Mouse (Mus musculus) hindbrain, embryonic 16.5 days (tissue): Measurements from ENCODE around the gene Sept9. TPM values are rescaled to one million over a fixed set of nuclear protein-coding genes. Genes with fewer than 3 reads are reported as not detected.

Source experiments
- ATAC-seq: fragments of 200-750 bp; cut with Nextera tagmentation; 2 replicates; pipeline ENCODE4 v1.8.0; 2017; ENCODE audit warnings: moderate TSS enrichment, moderate library complexity
- H3K27ac ChIP-seq: fragments of 300-500 bp; sonication (generic); 2 replicates; pipeline ENCODE4 v1.5.1; 2014; ENCODE audit warnings: low read depth, mild to moderate bottlenecking, control low read depth, low read length, moderate library complexity
- H3K27me3 ChIP-seq: fragments of 300-500 bp; sonication (generic); replicated peaks from 2 replicates; pipeline ENCODE4 v1.6.1; 2014; ENCODE audit warnings: low read length; ENCODE audit not compliant: control insufficient read depth, insufficient read depth
- H3K36me3 ChIP-seq: fragments of 300-500 bp; sonication (generic); 2 replicates; pipeline ENCODE4 v1.6.1; 2014; ENCODE audit warnings: mild to moderate bottlenecking, low read length, moderate library complexity, mixed read lengths; ENCODE audit not compliant: control insufficient read depth, insufficient read depth
- H3K4me1 ChIP-seq: fragments of 300-500 bp; sonication (generic); 2 replicates; pipeline ENCODE4 v1.6.1; 2014; ENCODE audit warnings: low read depth, low read length; ENCODE audit not compliant: control insufficient read depth, insufficient read depth
- H3K4me2 ChIP-seq: fragments of 300-500 bp; sonication (generic); 2 replicates; pipeline ENCODE4 v1.6.1; 2014; ENCODE audit warnings: mild to moderate bottlenecking, low read length, control low read depth, moderate library complexity
- H3K4me3 ChIP-seq: fragments of 300-500 bp; sonication (generic); 2 replicates; pipeline ENCODE4 v1.5.1; 2014; ENCODE audit warnings: mild to moderate bottlenecking, low read length, control low read depth, moderate library complexity
- H3K9ac ChIP-seq: fragments of 300-500 bp; sonication (generic); 2 replicates; pipeline ENCODE4 v1.6.1; 2014; ENCODE audit warnings: low read depth, mild to moderate bottlenecking, control low read depth, low read length, moderate library complexity
- H3K9me3 ChIP-seq: fragments of 300-500 bp; sonication (generic); 2 replicates; pipeline ENCODE4 v1.6.1; 2014; ENCODE audit warnings: mild to moderate bottlenecking, low read length, moderate library complexity; ENCODE audit not compliant: control insufficient read depth
- WGBS: fragments of 180-500 bp; shearing (Covaris S2); extraction: QIAGEN DNeasy Blood & Tissue Kit; methylation state at CpG from one replicate; pipeline ENCODE4 v1.1.7; 2014; 5-methylcytosine and 5-hydroxymethylcytosine counted together
- polyA plus RNA-seq: library from polyadenylated mRNA; unstranded; fragments of >200 nt; fragmentation: Nextera tagmentation; extraction: Ambion mirVana; gene quantifications from 2 replicates; pipeline ENCODE4 v1.2.1, GENCODE M21; 2015

Gene Sept9
- polyA plus RNA-seq, 1 experiment from 2014 or later = 109 TPM

DNA sequence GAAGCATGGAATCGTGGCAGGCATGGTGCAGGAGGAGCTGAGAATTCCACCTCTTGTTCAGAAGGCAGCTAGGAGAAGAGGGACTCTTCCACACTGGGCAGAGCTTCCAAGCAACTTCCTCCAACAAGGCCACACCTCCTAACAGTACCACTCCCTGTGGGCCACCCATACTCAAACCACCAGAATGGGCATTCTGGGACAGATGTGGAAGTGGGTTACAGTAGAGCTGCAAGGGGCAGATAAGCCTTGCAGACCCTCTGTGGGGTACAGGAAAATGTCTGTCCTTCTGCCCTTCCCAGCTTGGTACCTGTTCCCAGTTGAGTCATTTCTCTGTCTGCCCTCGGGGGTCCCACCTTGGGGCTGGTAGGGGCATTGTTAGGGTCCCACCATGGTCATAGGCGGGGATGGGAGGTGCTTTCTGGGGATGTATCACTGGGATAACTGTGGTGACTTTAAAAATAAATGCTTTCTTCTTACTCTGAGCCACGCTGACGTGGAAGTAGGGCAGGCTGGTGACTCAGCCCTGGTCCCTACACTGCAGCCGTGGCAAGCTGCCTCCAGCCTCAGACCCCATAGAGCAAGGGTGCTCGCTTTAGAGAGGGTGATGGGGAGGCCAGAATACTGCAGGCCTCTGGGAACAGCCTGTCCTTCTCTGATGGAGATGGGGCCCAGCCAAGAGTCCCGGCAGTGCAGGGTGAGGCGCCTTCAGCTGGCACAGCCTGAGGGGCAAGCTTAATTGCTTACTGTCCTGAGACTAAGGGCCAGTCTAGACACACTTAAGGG lies 59.9 kb downstream of the Sept9 start:
- no peak overlapping the region for H3K4me3 ChIP-seq
- H3K9me3 ChIP-seq = no peaks in the 10 kb centered on the region
- no peak overlapping the region for H3K9ac ChIP-seq
- H3K27ac ChIP-seq = no peak overlapping the region
- no peak for ATAC-seq
- H3K4me2 ChIP-seq = no peak overlapping the region
- peaks cover 4% of the 10 kb centered on the region for H3K4me1 ChIP-seq
- WGBS = 78% methylated on average over 9 of the region's 9 CpGs
- H3K36me3 ChIP-seq = no peaks in the 10 kb centered on the region
- no peaks in the 10 kb centered on the region for H3K27me3 ChIP-seq

DNA sequence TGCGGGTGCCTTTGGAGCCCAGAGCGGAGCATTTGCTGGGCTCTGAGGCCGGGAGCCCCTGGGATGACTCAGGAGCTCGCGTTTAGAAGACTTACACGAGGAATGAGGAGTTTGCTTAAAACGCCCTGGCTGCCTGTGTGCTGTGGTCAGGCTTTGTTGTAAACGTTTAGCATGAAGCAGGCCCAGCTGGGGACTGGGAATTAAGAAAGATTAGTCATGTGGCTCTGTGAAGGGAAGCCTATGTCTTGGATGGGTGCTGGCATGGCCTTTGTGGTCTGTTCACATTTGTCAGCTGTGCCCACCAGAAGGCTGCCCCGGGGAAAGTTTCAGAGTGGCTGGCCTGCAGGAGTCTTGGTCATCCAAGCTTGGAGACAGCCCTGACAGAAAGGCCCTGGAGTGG lies 61.2 kb downstream of the Sept9 start:
- Histone ChIP-seq H3K4me1 (peaks cover 4% of the 10 kb centered on the region), H3K4me3 (no peak overlapping the region), H3K36me3 (no peaks in the 10 kb centered on the region), H3K9me3 (no peaks in the 10 kb centered on the region), H3K27ac (no peak overlapping the region), H3K27me3 (no peaks in the 10 kb centered on the region), H3K9ac (no peak overlapping the region), H3K4me2 (no peak overlapping the region)
- 41% methylated on average over 9 of the region's 9 CpGs for WGBS
- ATAC-seq = no peak

DNA sequence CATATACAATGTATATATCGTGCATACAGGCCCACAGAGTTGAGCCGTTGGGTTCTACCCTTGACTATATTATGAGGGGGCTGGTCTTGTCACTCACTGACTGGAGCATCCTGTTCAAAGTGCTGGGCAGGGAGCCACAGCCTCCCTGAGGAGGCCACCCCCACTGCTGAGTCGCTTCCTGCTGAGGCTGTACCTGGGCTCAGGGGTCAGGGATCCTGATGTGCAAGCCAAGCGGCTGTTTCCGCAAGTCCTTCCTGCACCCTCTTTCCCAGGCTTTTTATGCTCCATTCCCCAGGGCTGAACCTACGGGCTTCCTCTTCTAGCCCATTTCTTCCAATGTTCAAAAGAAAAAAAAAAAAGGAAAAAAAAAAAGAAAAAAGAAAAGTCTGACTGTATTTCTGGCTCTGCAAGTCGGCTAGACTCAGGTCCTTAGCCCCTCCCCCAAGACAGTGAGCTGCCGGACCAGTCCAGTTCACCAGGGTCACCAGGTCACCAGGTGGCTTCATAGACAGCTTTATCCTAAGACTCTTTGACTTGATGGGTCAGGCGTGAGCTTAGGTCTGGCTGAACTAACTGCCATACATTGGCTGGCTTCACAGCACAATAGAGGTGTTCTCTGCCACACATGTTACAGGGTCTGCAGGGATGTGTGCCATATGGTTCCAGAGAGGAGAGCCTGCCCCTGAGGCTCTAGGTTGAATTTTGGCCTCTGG lies 63.8 kb downstream of the Sept9 start:
- Histone ChIP-seq H3K4me1 (peaks cover 24% of the 10 kb centered on the region), H3K27me3 (no peaks in the 10 kb centered on the region), H3K4me2 (no peak overlapping the region), H3K9ac (no peak overlapping the region), H3K4me3 (no peak overlapping the region), H3K36me3 (no peaks in the 10 kb centered on the region), H3K9me3 (no peaks in the 10 kb centered on the region), H3K27ac (no peak overlapping the region)
- ATAC-seq = no peak
- 64% methylated on average over 9 of the region's 9 CpGs for WGBS

DNA sequence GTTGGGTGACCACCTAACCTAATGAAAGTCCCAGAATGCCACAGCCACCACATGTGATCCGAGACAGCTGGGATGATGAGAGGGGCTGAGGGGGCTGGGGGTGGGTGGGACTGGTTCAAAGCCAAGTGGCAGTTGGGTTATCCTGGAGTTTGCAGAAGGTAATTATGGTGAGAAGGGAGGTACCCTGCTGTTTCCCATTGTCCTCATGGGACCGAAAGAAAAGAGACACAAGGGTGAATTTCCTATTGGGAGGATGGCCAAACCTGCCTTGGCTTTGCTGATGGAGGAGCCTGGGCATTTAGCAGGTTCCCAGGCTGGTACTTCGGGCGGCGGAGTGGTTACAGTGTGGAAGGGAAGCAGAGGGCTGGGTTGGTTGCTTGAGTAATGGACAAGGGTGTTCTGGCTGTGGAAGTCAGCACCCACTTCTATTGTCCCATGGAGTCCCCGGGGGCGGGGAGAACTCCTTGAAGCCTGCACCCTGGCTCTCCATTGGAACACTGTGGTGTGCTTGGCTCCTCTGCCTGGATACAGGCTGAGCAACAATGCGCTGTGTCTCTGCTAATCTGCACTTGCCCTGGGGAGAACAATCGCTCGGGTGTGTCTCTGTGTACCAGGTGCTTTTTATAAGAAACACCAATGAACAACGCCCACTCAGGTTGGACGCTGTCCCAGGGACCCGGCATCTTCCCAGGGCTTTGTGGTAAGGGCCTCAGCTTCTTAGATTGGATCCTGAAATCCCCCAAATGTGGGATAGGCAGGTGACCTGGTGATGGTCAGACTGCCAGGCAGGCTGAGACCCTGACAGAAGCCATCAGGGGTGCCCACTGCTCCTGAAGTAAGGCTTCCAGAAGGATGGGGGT lies 64.9 kb downstream of the Sept9 start:
- Histone ChIP-seq H3K9ac (no peak overlapping the region), H3K4me1 (peaks cover 33% of the 10 kb centered on the region), H3K27me3 (no peaks in the 10 kb centered on the region), H3K4me2 (no peak overlapping the region), H3K9me3 (no peaks in the 10 kb centered on the region), H3K36me3 (no peaks in the 10 kb centered on the region), H3K4me3 (no peak overlapping the region), H3K27ac (no peak overlapping the region)
- WGBS = 57% methylated on average over 13 of the region's 13 CpGs
- ATAC-seq = no peak

DNA sequence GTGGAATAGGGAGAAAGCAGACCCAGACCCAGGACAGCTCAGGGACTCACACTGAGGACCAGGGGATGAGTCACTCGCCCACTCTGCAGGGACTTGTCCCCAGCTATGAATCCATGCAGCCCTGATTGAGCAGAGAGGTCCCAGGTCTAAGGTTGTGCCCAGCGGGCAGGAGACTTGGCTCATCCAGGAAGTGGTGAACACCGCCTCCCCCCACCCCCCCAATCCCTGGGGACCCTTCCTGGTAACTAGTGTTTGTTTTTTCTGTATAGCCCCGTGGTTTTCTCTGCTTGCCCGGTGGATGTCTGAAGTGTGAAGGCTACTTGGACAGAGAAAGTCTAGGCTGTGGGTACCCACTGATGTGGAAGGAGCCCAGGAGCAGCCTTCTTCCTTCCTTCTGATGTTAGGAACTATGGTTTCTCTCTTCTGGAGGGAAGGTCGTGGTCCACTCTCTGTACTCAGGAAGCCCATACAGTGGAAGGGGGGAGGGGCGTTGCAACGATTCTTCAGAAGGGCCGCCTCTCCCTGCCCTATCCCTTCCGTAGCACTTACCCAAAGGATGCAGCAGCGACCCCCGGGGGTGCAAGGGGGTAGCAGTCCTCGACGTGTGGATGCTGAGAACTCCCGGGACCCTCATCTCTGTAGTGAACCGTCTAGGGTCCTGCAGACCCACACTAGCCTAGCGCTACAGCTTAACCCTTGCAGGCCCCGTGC lies 66.0 kb downstream of the Sept9 start:
- Histone ChIP-seq H3K9me3 (no peaks in the 10 kb centered on the region), H3K36me3 (no peaks in the 10 kb centered on the region), H3K27ac (peak overlapping the region; percentile 21; the same call in 1 of the 2 replicates), H3K9ac (peak overlapping the region; percentile 4; the same call in 1 of the 2 replicates), H3K4me2 (peak overlapping the region; percentile 77), H3K4me1 (peaks cover 36% of the 10 kb centered on the region), H3K4me3 (peak overlapping the region; percentile 53), H3K27me3 (no peaks in the 10 kb centered on the region)
- 0 out of 2 replicates have a peak, but pooled peaks have one; percentile 7 for ATAC-seq
- WGBS = 5% methylated on average over 16 of the region's 18 CpGs

DNA sequence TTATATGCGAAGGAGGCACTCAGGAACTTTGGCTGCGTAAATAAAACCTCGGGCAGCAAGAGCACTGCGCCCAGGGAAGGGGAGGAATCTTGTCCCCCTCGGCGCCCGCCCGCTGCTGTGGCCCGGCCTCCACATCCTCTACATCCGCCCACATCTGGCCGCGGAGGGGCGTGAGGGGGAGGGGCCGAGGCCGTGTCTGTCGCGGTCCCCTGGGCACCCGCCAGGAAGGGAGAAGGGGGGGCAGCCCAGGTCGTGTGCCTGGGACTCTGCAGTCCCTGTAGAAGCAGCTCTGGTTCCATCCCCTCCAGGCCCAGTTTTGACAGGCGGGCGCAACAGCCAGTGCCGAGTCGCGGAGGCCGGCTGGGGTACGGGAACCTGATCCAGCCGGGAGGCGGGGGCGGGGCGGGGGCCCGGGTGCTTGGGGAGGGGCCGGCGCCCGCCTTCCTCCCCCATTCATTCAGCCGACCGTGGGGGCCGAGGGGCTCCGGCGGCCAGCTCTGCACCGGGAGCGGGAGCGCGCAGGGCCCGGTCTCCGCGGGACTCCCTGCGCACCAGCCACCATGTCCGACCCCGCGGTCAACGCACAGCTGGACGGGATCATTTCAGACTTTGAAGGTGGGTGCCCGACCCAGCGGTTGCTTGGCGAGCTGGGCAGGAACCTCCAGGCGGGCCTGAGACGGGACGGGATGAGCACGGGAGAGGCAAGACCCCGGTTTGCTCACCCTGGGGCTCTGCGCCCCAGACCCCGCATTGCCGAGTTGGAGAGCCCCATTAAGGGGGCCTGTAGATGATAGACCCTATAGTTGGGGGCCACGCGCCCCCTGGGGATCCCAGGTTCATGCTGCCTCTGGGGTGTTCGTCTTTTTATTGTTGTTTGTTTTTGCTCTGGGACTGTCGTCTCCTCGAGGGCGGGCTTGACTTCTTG lies 66.8 kb downstream of the Sept9 start:
- peak overlapping the region; percentile 77 for H3K4me2 ChIP-seq
- no peaks in the 10 kb centered on the region for H3K36me3 ChIP-seq
- peak overlapping the region; percentile 69 for H3K9ac ChIP-seq
- H3K9me3 ChIP-seq = no peaks in the 10 kb centered on the region
- H3K27ac ChIP-seq = peak overlapping the region; percentile 55
- peak; percentile 71 for ATAC-seq
- H3K4me3 ChIP-seq = peak overlapping the region; percentile 53
- peaks cover 36% of the 10 kb centered on the region for H3K4me1 ChIP-seq
- WGBS = under 1% methylated on average over 58 of the region's 69 CpGs
- no peaks in the 10 kb centered on the region for H3K27me3 ChIP-seq

DNA sequence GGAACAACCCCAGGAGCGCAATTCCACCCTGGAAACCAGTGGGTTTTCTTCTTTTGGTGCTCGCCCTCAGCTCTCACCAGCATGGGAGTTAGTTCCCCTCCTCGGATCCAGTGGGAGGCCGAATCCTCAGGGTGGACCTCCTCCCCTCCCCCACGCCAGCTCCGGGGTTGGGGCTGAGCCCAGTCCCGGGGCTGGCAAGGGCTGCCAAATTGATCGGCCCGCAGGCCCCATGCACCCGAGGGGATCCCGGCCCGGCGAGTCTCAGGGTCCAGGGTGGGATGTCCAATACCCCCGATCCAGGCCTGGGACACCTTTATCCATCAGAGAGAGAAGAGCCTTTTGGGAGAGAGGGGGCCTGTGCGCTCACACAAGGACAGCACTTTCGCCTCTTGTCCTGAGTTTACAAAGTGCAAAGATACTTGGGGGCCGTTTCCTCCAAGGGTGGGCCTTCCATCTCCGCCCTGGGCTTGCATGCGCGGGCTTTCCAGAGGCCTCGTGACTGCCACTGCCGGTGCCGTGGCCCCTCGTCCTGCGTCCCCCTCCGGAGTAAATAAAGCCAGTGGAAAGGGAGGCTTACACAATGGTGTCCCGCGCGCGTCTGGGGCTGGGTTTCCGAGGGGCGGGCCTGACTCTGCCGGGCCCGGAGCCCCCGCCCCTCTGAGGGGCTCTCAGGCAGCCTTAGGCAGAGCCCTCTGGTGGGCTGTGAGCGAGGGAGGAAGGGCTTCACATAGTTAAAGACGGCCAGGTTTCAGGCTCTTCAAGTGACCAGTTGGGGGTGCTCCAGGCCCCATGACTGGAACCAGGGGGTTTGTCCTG lies 67.7 kb downstream of the Sept9 start:
- Histone ChIP-seq H3K9me3 (no peaks in the 10 kb centered on the region), H3K4me2 (peak overlapping the region; percentile 77), H3K4me1 (peaks cover 36% of the 10 kb centered on the region), H3K36me3 (no peaks in the 10 kb centered on the region), H3K4me3 (peak overlapping the region; percentile 53), H3K27ac (peak overlapping the region; percentile 55), H3K27me3 (no peaks in the 10 kb centered on the region), H3K9ac (peak overlapping the region; percentile 69)
- WGBS = under 1% methylated on average over 37 of the region's 37 CpGs
- peak; percentile 78 for ATAC-seq
